In genomic region chr7:46845211-46845977, GRCm38 (mm10) we compare ENCODE assay signal across 8 mouse cellular contexts. TPM values are rescaled to one million over a fixed set of nuclear protein-coding genes. Genes with fewer than 3 reads are reported as not detected.
DNase-seq lines count a peak whose midpoint lies in the region; ATAC-seq and TF ChIP-seq lines count a peak whose summit lies in the region.

No protein-coding gene starts in this region.

- H3K27me3 ChIP-seq in G1E (ENCODE audit: insufficient read depth, low read length) = peaks cover 12% of the 10 kb centered on the region
- H3K27me3 ChIP-seq in forebrain, embryonic 16.5 days (replicated peaks; ENCODE audit: control insufficient read depth, insufficient read depth, low read length) = no peaks in the 10 kb centered on the region; the same call in 1 of the 2 replicates
- no peaks in the 10 kb centered on the region; the same call in 1 of the 2 replicates for H3K27me3 ChIP-seq in neural tube, embryonic 15.5 days (replicated peaks)

- ATAC-seq in G1E (ENCODE audit: extremely low read depth, insufficient number of reproducible peaks, low FRiP score, poor library complexity, severe bottlenecking) = peak; percentile 66
- ATAC-seq in forebrain, embryonic 16.5 days = peak; percentile 88
- peak; percentile 92 for ATAC-seq in neural tube, embryonic 15.5 days (ENCODE audit: low FRiP score)

- H3K4me2 ChIP-seq in forebrain, embryonic 16.5 days (ENCODE audit: low read length) = peak overlapping the region; percentile 85
- H3K4me2 ChIP-seq in neural tube, embryonic 15.5 days = peak overlapping the region; percentile 93

- DNase-seq in G1E (ENCODE audit: low spot score) = peak; percentile 94
- DNase-seq in cerebellum, adult 18-20 months = peak; percentile 91 to 92
- peak; percentile 94 to 98 for DNase-seq in heart, postnatal 36 days
- DNase-seq in layer of hippocampus, adult 2 months (ENCODE audit: low spot score in 2 of 2) = peak; percentile 90 to 91
- DNase-seq in lung, adult 2 months = peak; percentile 94
- peak; percentile 94 for DNase-seq in testis, postnatal 10 days (ENCODE audit: low spot score)

- no peak for TF ChIP-seq CTCF in G1E (IDR thresholded peaks at IDR 0.05; ENCODE audit: low read depth, low read length)
- TF ChIP-seq CTCF in layer of hippocampus, adult 2 months (conservative IDR thresholded peaks at IDR 0.05) = no peak; the same call in 1 of the 2 replicates
- TF ChIP-seq CTCF in lung, adult 2 months (IDR thresholded peaks at IDR 0.05; ENCODE audit: insufficient read depth, low read length) = no peak

- peaks cover 45% of the 10 kb centered on the region for H3K36me3 ChIP-seq in G1E (replicated peaks)
- peaks cover 11% of the 10 kb centered on the region for H3K36me3 ChIP-seq in forebrain, embryonic 16.5 days (ENCODE audit: control insufficient read depth, insufficient read depth)
- H3K36me3 ChIP-seq in neural tube, embryonic 15.5 days = peaks cover 16% of the 10 kb centered on the region

- peak overlapping the region; percentile 96 for H3K4me3 ChIP-seq in G1E (ENCODE audit: low read depth, low read length)
- H3K4me3 ChIP-seq in forebrain, embryonic 16.5 days (replicated peaks; ENCODE audit: low read length) = peak overlapping the region; percentile 81
- H3K4me3 ChIP-seq in layer of hippocampus, adult 2 months = peak overlapping the region; percentile 87
- peak overlapping the region; percentile 60 for H3K4me3 ChIP-seq in lung, adult 2 months (replicated peaks; ENCODE audit: extremely low read depth, low read depth, low read length)
- H3K4me3 ChIP-seq in neural tube, embryonic 15.5 days (replicated peaks) = peak overlapping the region; percentile 87

- under 1% methylated on average over 51 of the region's 51 CpGs for WGBS in forebrain, embryonic 16.5 days
- whole genome bisulfite sequencing in lung, adult 2 months = under 1% methylated on average over 51 of the region's 51 CpGs
- WGBS in neural tube, embryonic 15.5 days = under 1% methylated on average over 51 of the region's 51 CpGs

- peak overlapping the region; percentile 85 for H3K27ac ChIP-seq in forebrain, embryonic 16.5 days (ENCODE audit: low read length)
- H3K27ac ChIP-seq in layer of hippocampus, adult 2 months = peak overlapping the region; percentile 97
- H3K27ac ChIP-seq in neural tube, embryonic 15.5 days (replicated peaks) = peak overlapping the region; percentile 90

- H3K9me3 ChIP-seq in G1E (replicated peaks) = no peaks in the 10 kb centered on the region
- H3K9me3 ChIP-seq in forebrain, embryonic 16.5 days (ENCODE audit: control insufficient read depth, low read length) = no peaks in the 10 kb centered on the region
- no peaks in the 10 kb centered on the region for H3K9me3 ChIP-seq in neural tube, embryonic 15.5 days (replicated peaks)

- TF ChIP-seq POLR2A in lung, adult 2 months (IDR thresholded peaks at IDR 0.05; ENCODE audit: borderline replicate concordance, extremely low read depth, low read depth, low read length) = peak; percentile 99

- peaks cover 56% of the 10 kb centered on the region for H3K4me1 ChIP-seq in G1E (ENCODE audit: insufficient read depth, low read depth, low read length)
- peaks cover 18% of the 10 kb centered on the region for H3K4me1 ChIP-seq in forebrain, embryonic 16.5 days (replicated peaks; ENCODE audit: control insufficient read depth, insufficient read depth, low read length)
- H3K4me1 ChIP-seq in lung, adult 2 months (ENCODE audit: control insufficient read depth, insufficient read depth, low read length) = peaks cover 8% of the 10 kb centered on the region
- H3K4me1 ChIP-seq in neural tube, embryonic 15.5 days = peaks cover 21% of the 10 kb centered on the region

- intact Hi-C loops in heart, postnatal 36 days (cut with DNase I) = loop anchor here (1.0 to 5.0 kb wide), 3 partner anchors 49 to 162 kb away; partner anchors contain the start of genes Gtf2h1, Hps5, Spty2d1 and Tsg101

- H3K9ac ChIP-seq in forebrain, embryonic 16.5 days (replicated peaks; ENCODE audit: low read depth, low read length) = peak overlapping the region; percentile 83
- peak overlapping the region; percentile 87 for H3K9ac ChIP-seq in neural tube, embryonic 15.5 days (replicated peaks)

RNA-seq across cellular contexts. Expression of gene Ldha, which starts 4.1 kb away (rescaled TPM):
- total RNA-seq in G1E (2014; fragmentation: Nextera tagmentation) (2,069 and 2,225 TPM in 2 replicates), G1E (2017) (1,859 and 1,927 TPM in 2 replicates)
- 2,214 and 2,274 TPM in 2 replicates for polyA plus RNA-seq in G1E (2012)
- polyA plus RNA-seq in forebrain, embryonic 16.5 days (2015; fragmentation: Nextera tagmentation; extraction: Ambion mirVana) = 782 and 824 TPM in 2 replicates
- 100 to 1,000 TPM; 776 to 801 TPM for total RNA-seq in heart, postnatal 36 days (2021)
- total RNA-seq in layer of hippocampus, adult 2 months (2021) = 100 to 1,000 TPM; 280 to 297 TPM
- 223 and 371 TPM in 2 replicates for polyA plus RNA-seq in lung, adult 2 months (2012; rRNA removed)
- 638 and 911 TPM in 2 replicates for polyA plus RNA-seq in neural tube, embryonic 15.5 days (2015; fragmentation: Nextera tagmentation; extraction: Ambion mirVana)

RNA-seq across cellular contexts. Expression of gene Ldhc, which starts 15.6 kb away (rescaled TPM):
- not detected in 2 replicates for total RNA-seq in G1E (2014; fragmentation: Nextera tagmentation)
- not detected in 2 replicates for total RNA-seq in G1E (2017)
- not detected in 2 replicates for polyA plus RNA-seq in G1E (2012)
- polyA plus RNA-seq in forebrain, embryonic 16.5 days (2015; fragmentation: Nextera tagmentation; extraction: Ambion mirVana) = 0.20 TPM in 1 of 2 replicates, not detected in the other
- total RNA-seq in heart, postnatal 36 days (2021) = not detected
- not detected for total RNA-seq in layer of hippocampus, adult 2 months (2021)
- not detected in 2 replicates for polyA plus RNA-seq in lung, adult 2 months (2012; rRNA removed)
- 0.13 and 0.28 TPM in 2 replicates for polyA plus RNA-seq in neural tube, embryonic 15.5 days (2015; fragmentation: Nextera tagmentation; extraction: Ambion mirVana)

RNA-seq across cellular contexts. Expression of gene Gtf2h1, which starts 49.5 kb away (rescaled TPM):
- total RNA-seq in G1E (2014; fragmentation: Nextera tagmentation) (189 and 225 TPM in 2 replicates), G1E (2017) (275 and 302 TPM in 2 replicates)
- polyA plus RNA-seq in G1E (2012) = 101 and 108 TPM in 2 replicates
- polyA plus RNA-seq in forebrain, embryonic 16.5 days (2015; fragmentation: Nextera tagmentation; extraction: Ambion mirVana) = 52.3 and 56.7 TPM in 2 replicates
- 10 to 100 TPM; 16.9 to 19.5 TPM for total RNA-seq in heart, postnatal 36 days (2021)
- total RNA-seq in layer of hippocampus, adult 2 months (2021) = 10 to 100 TPM; 35.0 to 36.1 TPM
- polyA plus RNA-seq in lung, adult 2 months (2012; rRNA removed) = 6.7 and 7.4 TPM in 2 replicates
- polyA plus RNA-seq in neural tube, embryonic 15.5 days (2015; fragmentation: Nextera tagmentation; extraction: Ambion mirVana) = 37.0 and 40.9 TPM in 2 replicates

RNA-seq across cellular contexts. Expression of gene Hps5, which starts 49.5 kb away (rescaled TPM):
- total RNA-seq in G1E (2014; fragmentation: Nextera tagmentation) (20.4 and 30.4 TPM in 2 replicates), G1E (2017) (34.9 and 40.4 TPM in 2 replicates)
- polyA plus RNA-seq in G1E (2012) = 2.1 and 2.7 TPM in 2 replicates
- polyA plus RNA-seq in forebrain, embryonic 16.5 days (2015; fragmentation: Nextera tagmentation; extraction: Ambion mirVana) = 16.9 and 17.7 TPM in 2 replicates
- 10 to 100 TPM in 1 of 2 experiments, 1 to 10 TPM in 1; 8.8 to 12.7 TPM for total RNA-seq in heart, postnatal 36 days (2021)
- total RNA-seq in layer of hippocampus, adult 2 months (2021) = 10 to 100 TPM; 14.0 to 14.2 TPM
- 12.3 and 15.4 TPM in 2 replicates for polyA plus RNA-seq in lung, adult 2 months (2012; rRNA removed)
- 14.9 and 15.8 TPM in 2 replicates for polyA plus RNA-seq in neural tube, embryonic 15.5 days (2015; fragmentation: Nextera tagmentation; extraction: Ambion mirVana)

Comparison
In these comparisons a context has a peak if more than half of its experiments do, and no peak if none do; other contexts are left out.
1. Peak in every context shown above with its lines: DNase-seq, ATAC-seq, H3K4me3 ChIP-seq and H3K27ac ChIP-seq.